Mouse (Mus musculus) lung, embryonic 16.5 days (tissue): ENCODE results near the gene Stk32c. TPM values are rescaled to one million over a fixed set of nuclear protein-coding genes. Genes with fewer than 3 reads are reported as not detected.

ENCODE experiments used
- ATAC-seq: fragments of 200-750 bp; cut with Nextera tagmentation; 2 replicates; pipeline ENCODE4 v1.8.0; 2017; ENCODE audit warnings: low read depth, mild to moderate bottlenecking, moderate library complexity
- H3K27ac ChIP-seq: fragments of 300-500 bp; sonication (generic); 2 replicates; pipeline ENCODE4 v1.5.1; 2014; ENCODE audit warnings: mild to moderate bottlenecking, control low read depth, low read length
- H3K27me3 ChIP-seq: fragments of 300-500 bp; sonication (generic); 2 replicates; pipeline ENCODE4 v1.6.1; 2014; ENCODE audit warnings: low read depth, low read length, mixed read lengths; ENCODE audit not compliant: control insufficient read depth, insufficient read depth
- H3K36me3 ChIP-seq: fragments of 300-500 bp; sonication (generic); 2 replicates; pipeline ENCODE4 v1.6.1; 2014; ENCODE audit warnings: low read length; ENCODE audit not compliant: control insufficient read depth, insufficient read depth
- H3K4me1 ChIP-seq: fragments of 300-500 bp; sonication (generic); replicated peaks from 2 replicates; pipeline ENCODE4 v1.6.1; 2014; ENCODE audit warnings: low read length, mixed read lengths; ENCODE audit not compliant: control insufficient read depth, insufficient read depth
- H3K4me2 ChIP-seq: fragments of 300-500 bp; sonication (generic); 2 replicates; pipeline ENCODE4 v1.6.1; 2014; ENCODE audit warnings: low read depth, low read length, control low read depth
- H3K4me3 ChIP-seq: fragments of 300-500 bp; sonication (generic); 2 replicates; pipeline ENCODE4 v1.5.1; 2014; ENCODE audit warnings: mild to moderate bottlenecking, low read length, control low read depth
- H3K9ac ChIP-seq: fragments of 300-500 bp; sonication (generic); 2 replicates; pipeline ENCODE4 v1.6.1; 2014; ENCODE audit warnings: low read length, control low read depth
- H3K9me3 ChIP-seq: fragments of 300-500 bp; sonication (generic); 2 replicates; pipeline ENCODE4 v1.6.1; 2016; ENCODE audit warnings: low read length; ENCODE audit not compliant: control insufficient read depth
- WGBS: fragments of 180-500 bp; shearing (Covaris S2); extraction: QIAGEN DNeasy Blood & Tissue Kit; methylation state at CpG from one replicate; pipeline ENCODE4 v1.1.7; 2014; 5-methylcytosine and 5-hydroxymethylcytosine counted together
- polyA plus RNA-seq: library from polyadenylated mRNA; unstranded; fragments of >200 nt; fragmentation: Nextera tagmentation; extraction: Ambion mirVana; gene quantifications from 2 replicates; pipeline ENCODE4 v1.2.1, GENCODE M21; 2015

Stk32c gene
- 0.18 TPM in 1 of 2 replicates, not detected in the other for polyA plus RNA-seq

DNA sequence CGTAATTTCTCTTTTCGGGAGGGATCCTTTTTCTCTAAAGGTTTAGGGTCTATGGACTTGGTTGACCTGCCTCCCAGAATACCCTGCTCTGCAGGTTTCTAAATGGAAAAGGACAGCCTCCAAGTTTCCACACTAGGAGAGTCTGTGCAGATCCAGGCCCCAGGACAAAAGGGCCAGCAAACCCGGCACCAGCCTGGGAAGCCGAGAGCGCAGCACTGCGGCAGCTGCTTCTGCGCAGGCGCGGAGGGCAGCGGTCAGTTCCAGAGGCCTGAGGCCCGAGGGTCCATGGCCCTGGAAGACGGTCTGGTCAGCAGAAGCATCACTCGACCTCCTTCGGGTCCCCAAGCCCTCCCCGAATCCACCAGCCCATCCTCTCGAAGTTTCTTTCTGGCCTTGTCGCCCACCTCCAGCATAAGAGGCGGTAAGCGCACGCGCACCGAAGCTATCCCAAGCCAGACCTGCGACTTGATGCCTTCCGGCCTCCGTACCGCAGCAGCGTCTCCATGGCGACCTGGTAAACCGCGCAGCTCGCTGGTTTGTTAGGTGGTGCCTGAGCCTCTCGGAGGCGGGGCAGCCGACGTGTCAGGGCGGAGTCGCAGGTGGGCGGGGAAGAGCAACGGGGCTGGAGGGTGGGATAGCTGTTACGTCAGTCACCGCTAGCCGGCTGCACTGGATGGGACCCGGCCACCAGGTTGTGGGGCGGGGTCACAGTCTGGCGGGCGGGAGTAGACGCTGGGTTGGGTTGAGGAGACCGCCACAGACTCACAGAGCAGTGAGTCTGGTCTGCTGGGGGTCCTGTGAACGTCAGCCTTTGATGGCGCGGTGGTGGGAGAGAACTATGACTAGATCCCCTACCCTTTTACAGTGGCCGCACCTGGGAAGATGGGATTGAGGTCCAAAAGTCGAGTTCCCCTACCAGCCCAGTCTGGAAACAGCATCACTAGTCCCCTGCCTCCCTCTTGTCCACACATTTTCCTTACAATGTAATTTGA is at the start of gene Stk32c, which contains the start of gene Lrrc27:
Gene Stk32c, minus strand, starts transcription at position 554 of the 992 bp plus-strand sequence.
Gene Lrrc27, plus strand, starts transcription at position 235 of the 992 bp plus-strand sequence.
- 1% methylated on average over 53 of the region's 53 CpGs for WGBS

DNA sequence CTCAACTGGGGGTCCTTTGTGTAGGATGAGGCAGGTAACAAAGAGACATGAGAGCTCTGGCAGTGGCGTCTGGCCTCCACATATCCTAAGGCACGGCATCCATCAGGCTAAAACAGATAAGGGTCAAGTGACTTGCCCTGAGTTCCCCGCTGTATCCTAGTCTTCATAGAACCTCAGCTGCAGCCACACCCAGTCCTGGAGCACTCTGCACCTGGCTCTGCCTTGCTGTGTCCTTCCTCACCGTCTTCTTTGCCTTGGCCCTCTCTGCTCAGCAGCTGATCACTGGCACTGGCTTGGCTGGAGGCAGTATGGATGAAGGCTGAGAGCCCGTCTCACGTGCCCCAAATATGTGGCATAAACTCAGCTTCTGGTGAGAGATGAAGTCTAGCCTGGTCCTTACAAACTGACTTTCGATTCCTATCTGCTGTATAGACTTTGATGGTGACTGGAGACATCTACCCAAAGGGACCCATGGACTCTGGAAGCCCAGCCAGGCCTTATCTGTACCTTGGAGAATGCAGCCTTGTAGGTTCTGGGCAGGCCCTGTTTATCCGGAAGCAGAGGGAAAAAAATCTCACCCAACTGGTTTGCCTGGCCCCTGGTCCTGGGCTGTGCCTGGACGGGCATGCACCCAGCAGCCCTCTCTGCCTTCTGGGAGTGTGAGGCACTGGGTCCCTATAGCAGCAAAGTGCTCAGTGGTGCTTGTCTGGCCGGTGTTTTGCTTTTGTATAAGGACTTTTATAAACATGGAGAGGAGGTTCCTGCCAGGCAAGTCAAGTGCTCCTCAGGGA is 44.8 kb upstream of the Stk32c start:
- peak; percentile 93 for ATAC-seq
- no peak overlapping the region for H3K9ac ChIP-seq
- peaks cover 30% of the 10 kb centered on the region for H3K4me1 ChIP-seq
- peaks cover 23% of the 10 kb centered on the region for H3K36me3 ChIP-seq
- H3K27me3 ChIP-seq: no peaks in the 10 kb centered on the region
- no peak overlapping the region for H3K4me2 ChIP-seq
- 45% methylated on average over 10 of the region's 10 CpGs for WGBS
- H3K9me3 ChIP-seq: no peaks in the 10 kb centered on the region
- no peak overlapping the region for H3K4me3 ChIP-seq
- H3K27ac ChIP-seq: peak overlapping the region; percentile 94

More for the DNA sequence above, at the start of gene Stk32c, which contains the start of gene Lrrc27:
- Histone ChIP-seq H3K27ac (peak within 1 kb of the TSS; percentile 85), H3K4me3 (peak within 1 kb of the TSS; percentile 77), H3K9me3 (no peaks in the 10 kb centered on the region), H3K27me3 (no peaks in the 10 kb centered on the region), H3K36me3 (no peaks in the 10 kb centered on the region), H3K4me1 (peaks cover 10% of the 10 kb centered on the region; the same call in 1 of the 2 replicates), H3K9ac (peak within 1 kb of the TSS; percentile 81), H3K4me2 (peak within 1 kb of the TSS; percentile 84)
- ATAC-seq: peak; percentile 98

- ATAC-seq: no peak
- Histone ChIP-seq H3K36me3 (peaks cover 21% of the 10 kb centered on the region), H3K27me3 (no peaks in the 10 kb centered on the region), H3K27ac (no peak overlapping the region), H3K4me2 (no peak overlapping the region), H3K9me3 (no peaks in the 10 kb centered on the region), H3K9ac (no peak overlapping the region), H3K4me3 (no peak overlapping the region), H3K4me1 (peaks cover 63% of the 10 kb centered on the region)
- WGBS: 69% methylated on average over 5 of the region's 5 CpGs
Observed at GRCm38 (mm10) chr7:139254626-139255025, 41.5 kb upstream of the Stk32c start.

DNA sequence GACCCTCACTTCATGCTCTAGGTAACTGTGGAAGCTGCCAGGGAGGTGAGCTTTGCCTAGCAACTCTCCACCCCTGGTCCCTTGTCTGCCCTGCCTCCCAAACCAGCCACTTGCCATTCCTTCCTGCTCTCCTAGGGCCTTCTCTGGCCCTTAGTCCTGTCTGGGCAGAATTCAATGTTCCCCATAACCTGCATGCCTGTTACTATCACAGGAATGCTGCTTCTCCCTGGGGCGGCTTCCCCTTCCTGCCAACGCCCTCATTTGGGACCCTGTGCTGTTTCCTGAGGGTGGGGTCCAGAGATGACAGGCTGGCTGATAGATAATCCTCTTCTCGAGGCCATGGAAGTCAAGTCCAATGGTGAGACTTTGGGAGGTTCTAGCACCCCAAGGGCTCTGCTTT is 40.4 kb upstream of the Stk32c start:
- Histone ChIP-seq H3K36me3 (peaks cover 21% of the 10 kb centered on the region), H3K9me3 (no peaks in the 10 kb centered on the region), H3K4me2 (no peak overlapping the region), H3K27ac (peak overlapping the region; percentile 78), H3K27me3 (no peaks in the 10 kb centered on the region), H3K4me1 (peaks cover 65% of the 10 kb centered on the region), H3K4me3 (no peak overlapping the region), H3K9ac (peak overlapping the region; percentile 31)
- no peak for ATAC-seq
- WGBS: 47% methylated on average over 3 of the region's 3 CpGs

GRCm38 (mm10) chr7:139252986-139253385 is 39.9 kb upstream of the Stk32c start:
- Histone ChIP-seq H3K4me1 (peaks cover 65% of the 10 kb centered on the region), H3K27ac (peak overlapping the region; percentile 78), H3K36me3 (peaks cover 21% of the 10 kb centered on the region), H3K4me2 (no peak overlapping the region), H3K9ac (peak overlapping the region; percentile 31), H3K9me3 (no peaks in the 10 kb centered on the region), H3K4me3 (no peak overlapping the region), H3K27me3 (no peaks in the 10 kb centered on the region)
- WGBS: 40% methylated on average over 9 of the region's 9 CpGs
- no peak for ATAC-seq

GRCm38 (mm10) chr7:139252566-139252965 is 39.5 kb upstream of the Stk32c start:
- peak overlapping the region; percentile 78 for H3K27ac ChIP-seq
- no peak overlapping the region for H3K4me2 ChIP-seq
- H3K27me3 ChIP-seq: no peaks in the 10 kb centered on the region
- 63% methylated on average over 7 of the region's 7 CpGs for WGBS
- H3K36me3 ChIP-seq: peaks cover 21% of the 10 kb centered on the region
- no peaks in the 10 kb centered on the region for H3K9me3 ChIP-seq
- ATAC-seq: no peak
- H3K4me1 ChIP-seq: peaks cover 66% of the 10 kb centered on the region
- peak overlapping the region; percentile 12 for H3K9ac ChIP-seq
- H3K4me3 ChIP-seq: no peak overlapping the region

DNA sequence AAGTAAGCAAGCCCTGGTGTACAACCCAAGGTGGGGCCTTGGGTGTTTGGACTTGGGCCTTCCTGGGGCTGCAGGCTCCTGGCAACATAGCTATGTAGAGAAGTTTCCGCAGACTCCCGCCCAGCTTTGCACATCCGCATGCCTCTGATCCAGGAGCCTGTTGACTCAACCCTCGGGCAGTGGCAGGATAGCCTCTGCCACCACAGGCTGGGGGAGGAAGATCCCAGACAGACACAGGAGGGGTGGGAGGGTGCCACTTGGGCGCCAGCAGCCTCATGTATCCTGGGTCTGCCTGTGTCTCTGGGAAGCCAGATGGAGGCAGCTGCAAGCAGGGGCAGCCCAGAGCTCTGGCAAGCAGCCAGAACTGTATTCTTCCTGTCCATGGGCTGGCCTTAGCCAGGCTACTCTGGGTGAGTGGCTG is 38.8 kb upstream of the Stk32c start:
- Histone ChIP-seq H3K27ac (peak overlapping the region; percentile 84), H3K36me3 (peaks cover 17% of the 10 kb centered on the region), H3K27me3 (no peaks in the 10 kb centered on the region), H3K9ac (peak overlapping the region; percentile 12), H3K4me2 (peak overlapping the region; percentile 39), H3K4me3 (no peak overlapping the region), H3K4me1 (peaks cover 66% of the 10 kb centered on the region), H3K9me3 (no peaks in the 10 kb centered on the region)
- ATAC-seq: 0 out of 2 replicates have a peak, but pooled peaks have one; percentile 10
- WGBS: 22% methylated on average over 5 of the region's 5 CpGs

- WGBS: 33% methylated on average over 7 of the region's 7 CpGs
- ATAC-seq: no peak
- no peaks in the 10 kb centered on the region for H3K36me3 ChIP-seq
- peak overlapping the region; percentile 76 for H3K4me3 ChIP-seq
- no peaks in the 10 kb centered on the region for H3K27me3 ChIP-seq
- H3K9ac ChIP-seq: peak overlapping the region; percentile 86
- H3K4me1 ChIP-seq: peaks cover 71% of the 10 kb centered on the region
- H3K9me3 ChIP-seq: no peaks in the 10 kb centered on the region
- H3K4me2 ChIP-seq: peak overlapping the region; percentile 69
- peak overlapping the region; percentile 95 for H3K27ac ChIP-seq
Observed at GRCm38 (mm10) chr7:139249406-139250210, 36.5 kb upstream of the Stk32c start.
